Mouse (Mus musculus): ENCODE data around the gene 2410131K14Rik.

The 2410131K14Rik gene

GRCm38 (mm10) chr5:118244606-118245443 lies at the start of gene 2410131K14Rik, which contains the start of gene Rnft2:
TSS of gene 2410131K14Rik (plus strand) at chr5:118245227.
TSS of gene Rnft2 (minus strand) at chr5:118245116.
- peak; percentile 94 for DNase-seq (ENCODE audit: low read depth)

- no peak for DNase-seq (ENCODE audit: low read depth)
These were observed 47.6 kb upstream of the 2410131K14Rik start for GRCm38 (mm10) chr5:118197421-118197820.

DNA sequence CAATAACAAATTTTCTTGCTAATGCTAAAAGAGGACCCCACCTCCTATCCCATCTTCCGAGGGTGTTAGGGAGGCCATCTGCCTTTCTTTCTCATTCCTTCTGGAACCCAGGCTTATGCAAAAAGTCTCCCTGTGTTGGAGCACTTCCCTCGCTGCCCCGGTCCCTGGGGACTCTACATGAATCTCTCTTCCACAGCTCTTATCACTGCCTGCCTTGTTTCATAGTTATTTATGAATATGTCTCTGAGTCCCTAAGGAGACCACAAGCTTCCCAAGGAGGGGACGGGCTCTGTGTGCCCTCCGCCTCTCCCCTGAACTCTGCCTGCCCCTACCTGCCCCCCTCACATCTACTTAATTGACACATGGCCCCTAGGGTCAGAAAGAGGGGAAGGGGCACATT lies 45.4 kb upstream of the 2410131K14Rik start:
- no peak for DNase-seq (ENCODE audit: low read depth)

- DNase-seq (ENCODE audit: low read depth), result peak; percentile 13
These were observed 40.2 kb upstream of the 2410131K14Rik start for GRCm38 (mm10) chr5:118204675-118205440.

DNA sequence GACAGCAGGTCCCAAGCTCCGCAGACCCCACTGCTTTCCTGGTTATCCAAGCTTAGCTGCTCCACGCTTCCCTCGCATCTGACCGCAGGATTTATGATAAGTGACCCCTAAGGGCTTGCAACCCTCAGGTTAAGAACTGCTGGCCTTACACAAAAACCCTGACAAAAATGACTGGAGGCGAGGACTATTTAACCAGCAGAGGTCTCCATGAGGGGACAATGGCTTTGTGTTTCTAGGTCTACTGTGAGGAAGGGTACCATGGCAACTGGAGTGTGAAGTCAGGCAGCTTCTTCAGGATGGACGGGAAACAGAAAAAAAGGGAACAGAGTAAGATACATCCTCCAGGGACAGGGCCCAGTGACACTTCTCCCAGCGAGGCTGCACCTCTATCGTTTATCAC lies 39.2 kb upstream of the 2410131K14Rik start:
- no peak for DNase-seq (ENCODE audit: low read depth)

DNA sequence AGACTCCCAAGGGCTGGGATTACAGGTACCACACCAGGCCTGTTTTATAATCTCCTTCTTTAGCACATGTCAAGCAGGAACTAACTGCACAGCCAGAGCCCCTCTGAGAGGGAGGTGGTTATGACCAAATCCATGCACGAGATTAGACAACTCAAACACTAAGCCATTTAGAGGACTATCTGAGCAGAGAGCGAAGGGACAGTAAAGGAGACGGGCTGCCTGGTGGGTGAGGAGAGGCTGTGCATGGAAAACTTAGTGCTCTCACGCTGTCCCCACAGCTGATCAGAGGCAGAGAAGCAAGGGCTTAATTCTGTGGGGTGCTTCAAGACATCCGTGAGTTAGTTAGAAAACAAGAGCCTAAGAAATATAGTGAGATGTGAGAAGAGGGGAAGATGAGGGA lies 31.0 kb upstream of the 2410131K14Rik start:
- no peak for DNase-seq (ENCODE audit: low read depth)

DNA sequence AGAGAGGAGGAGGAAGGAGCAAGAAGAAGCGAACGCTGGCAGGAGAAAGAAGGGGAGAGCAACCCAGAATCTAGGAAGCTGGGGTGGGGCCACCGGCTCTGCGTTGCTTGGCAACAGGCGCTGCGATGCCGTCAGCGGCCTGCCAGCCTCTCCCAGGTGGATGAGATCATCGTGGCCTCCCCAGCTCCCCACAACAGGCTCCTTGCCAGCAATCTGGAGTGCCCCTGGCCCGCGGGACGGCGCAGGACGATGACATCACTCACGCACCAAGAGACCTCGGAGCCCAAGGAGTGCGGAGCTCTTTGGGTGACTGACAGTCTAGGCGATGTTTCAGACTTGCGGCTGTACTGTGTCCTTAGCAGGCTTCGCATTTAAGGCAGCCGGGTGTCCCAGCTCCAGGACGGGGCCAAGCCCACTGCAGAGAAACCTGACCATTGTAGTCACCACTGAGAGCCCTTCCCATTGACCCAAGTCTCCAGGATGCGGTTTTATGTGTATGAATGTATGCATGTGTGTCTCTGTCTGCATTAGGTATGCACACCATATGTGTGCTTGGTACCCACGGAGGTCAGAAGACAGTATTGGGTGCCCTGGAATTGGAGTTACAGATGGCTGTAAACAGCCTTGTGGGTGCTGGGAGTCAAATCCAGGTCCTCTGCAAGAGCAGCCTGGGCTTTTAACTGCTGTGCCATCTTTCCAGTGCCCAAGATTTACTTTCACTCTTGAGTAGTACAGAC lies 30.4 kb upstream of the 2410131K14Rik start:
- DNase-seq (ENCODE audit: low read depth), result peak; percentile 17

- DNase-seq (ENCODE audit: low read depth), result no peak
These were observed 27.6 kb upstream of the 2410131K14Rik start for GRCm38 (mm10) chr5:118217410-118217809.

GRCm38 (mm10) chr5:118223142-118223757 lies 21.8 kb upstream of the 2410131K14Rik start:
- DNase-seq (ENCODE audit: low read depth), result no peak

DNA sequence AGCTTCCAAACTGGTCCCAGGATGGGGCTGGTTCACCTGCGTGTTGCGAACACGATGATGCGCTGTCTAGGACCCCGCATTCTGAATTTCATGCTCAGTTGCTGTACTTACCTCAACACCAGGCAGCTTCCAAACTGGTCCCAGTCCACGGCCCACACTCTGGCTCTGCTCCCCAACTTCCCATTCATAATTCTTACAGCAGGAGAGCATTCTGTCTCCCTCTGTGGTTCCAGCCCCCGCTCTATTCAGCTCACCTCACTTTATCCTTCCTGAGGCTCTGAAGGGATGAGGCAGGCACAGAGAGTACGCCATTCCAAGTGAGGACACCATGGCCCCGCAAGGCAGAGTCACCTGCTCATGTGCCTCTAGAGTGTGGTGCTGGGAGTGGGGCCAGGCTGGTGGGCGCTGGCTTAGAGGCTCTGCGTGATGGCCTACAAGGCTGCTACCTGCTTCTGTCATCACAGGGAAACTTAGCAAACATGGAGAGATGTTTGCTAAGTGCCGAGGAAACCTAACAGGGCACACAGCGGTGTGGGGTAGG lies 14.9 kb upstream of the 2410131K14Rik start:
- no peak for DNase-seq (ENCODE audit: low read depth)

DNA sequence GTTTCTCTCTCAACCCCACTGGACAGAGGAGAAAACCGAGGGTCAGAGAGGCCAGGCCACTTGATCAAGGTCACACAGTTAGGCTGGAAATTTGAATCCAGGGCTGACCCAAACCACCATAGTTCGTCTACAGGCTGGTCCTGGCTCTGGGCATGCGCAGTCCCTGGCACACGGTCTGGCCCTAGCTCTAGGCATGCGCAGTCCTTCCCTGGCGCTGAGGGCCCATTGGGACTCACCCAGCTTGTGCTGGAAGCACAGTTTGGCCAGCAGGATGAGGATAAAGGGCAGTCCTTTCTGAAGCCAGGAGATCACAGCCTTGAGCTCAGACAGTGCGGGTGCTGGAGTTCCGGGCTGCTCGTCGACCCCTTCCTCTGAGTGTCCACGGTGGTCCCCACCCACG lies 8.1 kb upstream of the 2410131K14Rik start:
- DNase-seq (ENCODE audit: low read depth), result no peak

- no peak for DNase-seq (ENCODE audit: low read depth)
These were observed 5.4 kb upstream of the 2410131K14Rik start for GRCm38 (mm10) chr5:118239671-118240070.

DNA sequence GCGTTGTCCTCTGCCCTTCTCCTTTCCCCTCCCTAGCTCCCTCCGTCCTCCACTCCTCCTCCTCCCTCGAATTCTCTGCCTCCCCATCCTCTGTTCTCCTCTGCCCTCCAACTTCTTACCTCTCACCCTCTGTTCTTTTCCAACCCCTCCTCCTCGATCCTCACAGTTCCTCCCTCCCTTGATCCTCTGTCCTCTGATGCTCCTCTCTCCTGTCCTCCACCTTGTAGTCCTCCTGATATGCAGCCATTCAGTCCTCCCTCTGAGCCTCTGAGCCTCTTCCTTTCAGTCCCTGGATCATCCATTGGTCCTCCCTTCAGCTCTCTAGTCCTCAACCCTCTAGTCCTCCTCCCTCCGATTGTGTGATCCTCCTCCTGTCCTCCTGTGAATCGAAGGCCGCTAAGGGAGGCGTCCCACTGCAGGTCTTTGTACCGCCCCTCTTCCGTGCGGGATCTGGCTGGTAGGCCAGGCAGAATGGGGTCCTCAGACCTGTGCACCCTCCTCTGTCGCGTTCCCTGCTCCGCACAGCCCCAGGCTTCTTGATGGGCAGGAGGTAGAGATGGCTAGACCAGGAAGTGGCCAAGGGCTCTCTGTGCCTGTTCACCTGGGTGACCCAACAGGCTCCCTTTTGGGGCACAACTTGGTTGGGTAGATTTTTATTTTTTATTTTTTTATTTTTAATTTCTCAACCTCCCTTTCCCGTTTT lies 730 bp downstream of the 2410131K14Rik start:
- DNase-seq (ENCODE audit: low read depth), result no peak

- DNase-seq (ENCODE audit: low read depth), result no peak
These were observed 2.4 kb downstream of the 2410131K14Rik start for GRCm38 (mm10) chr5:118247378-118247777.

DNA sequence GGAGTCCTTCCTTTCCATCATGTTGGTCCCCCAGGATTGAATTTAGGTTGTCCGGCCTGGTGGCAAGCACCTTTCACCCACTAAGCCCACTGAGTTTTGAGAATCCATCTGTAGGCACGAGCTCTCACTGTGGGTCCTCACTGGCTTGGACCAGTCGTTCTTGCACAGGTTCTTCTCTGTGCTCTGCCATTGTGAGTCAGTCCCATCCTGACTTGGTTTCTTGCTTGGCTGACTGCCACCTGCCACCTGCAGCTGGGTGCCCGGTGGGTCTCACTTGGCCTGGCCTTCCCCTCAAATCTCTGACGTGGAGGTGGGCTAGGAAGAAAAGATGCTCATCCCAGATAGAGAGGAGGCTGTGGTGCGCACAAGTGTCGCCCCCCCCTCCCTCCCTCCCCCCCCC lies 6.0 kb downstream of the 2410131K14Rik start:
- no peak for DNase-seq (ENCODE audit: low read depth)

DNA sequence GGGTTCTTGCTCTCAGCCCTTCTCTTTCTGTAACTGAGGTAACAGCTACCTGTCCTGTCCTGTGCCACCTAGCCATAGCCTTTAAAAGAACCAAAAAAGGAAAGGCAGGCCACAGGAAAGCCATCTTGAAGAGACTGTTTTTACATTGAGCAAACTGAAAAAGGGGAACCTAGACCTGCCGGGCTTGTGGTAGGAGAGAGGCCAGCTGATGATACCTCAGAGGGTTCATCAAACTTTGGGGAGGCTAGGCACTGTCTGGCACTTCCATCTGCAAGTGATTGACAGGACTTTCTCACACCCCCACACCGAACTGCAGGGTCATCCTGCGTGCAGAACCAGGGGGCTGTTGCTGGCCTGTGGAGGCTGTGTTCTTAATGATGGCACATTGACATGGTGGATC lies 8.5 kb downstream of the 2410131K14Rik start:
- DNase-seq (ENCODE audit: low read depth), result no peak

DNA sequence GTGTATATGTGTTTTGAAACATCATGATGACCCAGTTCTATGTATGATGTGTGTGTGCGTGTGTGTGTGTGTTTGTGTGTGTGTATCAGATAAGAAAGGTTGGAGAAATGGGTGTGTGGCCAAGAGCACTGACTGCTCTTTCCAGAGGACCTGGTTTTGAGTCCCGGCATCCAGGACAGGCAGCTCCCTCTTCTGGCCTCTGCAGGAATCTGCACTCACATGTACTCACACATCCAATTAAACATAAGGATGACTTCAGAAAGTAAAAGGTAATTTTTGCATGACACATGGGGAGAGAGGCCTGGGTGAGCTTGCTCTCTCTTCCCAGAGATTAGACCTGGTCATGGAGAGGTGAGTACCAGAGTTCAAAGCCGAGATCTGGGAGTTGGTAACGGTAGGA lies 12.0 kb downstream of the 2410131K14Rik start:
- DNase-seq (ENCODE audit: low read depth), result no peak

DNA sequence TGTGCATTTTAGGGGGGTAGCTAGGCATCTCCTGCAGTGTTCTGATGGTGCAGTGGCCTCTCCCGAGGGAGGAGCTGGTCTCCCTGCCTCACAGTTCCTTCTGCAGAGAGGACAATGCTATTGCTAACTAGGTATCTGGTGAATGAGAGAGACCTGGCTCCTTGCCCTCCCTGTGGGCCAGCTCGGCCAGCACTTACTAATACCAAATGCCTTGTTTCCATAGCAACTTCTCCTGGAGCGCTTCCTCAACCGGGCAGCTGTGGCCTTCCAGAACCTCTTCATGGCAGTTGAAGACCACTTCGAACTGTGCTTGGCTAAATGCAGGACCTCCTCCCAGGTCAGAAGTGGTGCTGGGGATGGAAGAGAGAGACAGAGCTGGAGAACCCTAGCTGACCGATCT lies 14.1 kb downstream of the 2410131K14Rik start:
- DNase-seq (ENCODE audit: low read depth), result no peak

DNA sequence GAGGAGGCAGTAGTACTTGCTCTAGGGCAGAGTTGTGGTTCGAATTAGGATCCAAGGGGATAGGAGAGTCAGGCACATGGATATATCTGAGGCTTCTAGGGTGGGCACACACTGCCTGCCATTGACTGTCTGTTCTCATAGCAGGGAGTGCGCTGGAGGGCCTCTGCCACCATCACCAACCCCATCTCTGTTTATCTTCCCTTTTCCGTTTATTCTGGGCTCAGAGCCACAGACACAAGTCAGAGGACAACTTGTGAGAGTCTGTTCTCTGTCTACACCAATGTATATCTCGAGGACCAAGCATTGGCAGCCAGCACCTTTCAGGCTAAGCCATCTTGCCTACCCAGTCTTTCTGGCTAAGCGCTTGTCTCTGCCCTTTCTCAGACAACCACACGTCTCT lies 14.6 kb downstream of the 2410131K14Rik start:
- DNase-seq (ENCODE audit: low read depth), result no peak

DNA sequence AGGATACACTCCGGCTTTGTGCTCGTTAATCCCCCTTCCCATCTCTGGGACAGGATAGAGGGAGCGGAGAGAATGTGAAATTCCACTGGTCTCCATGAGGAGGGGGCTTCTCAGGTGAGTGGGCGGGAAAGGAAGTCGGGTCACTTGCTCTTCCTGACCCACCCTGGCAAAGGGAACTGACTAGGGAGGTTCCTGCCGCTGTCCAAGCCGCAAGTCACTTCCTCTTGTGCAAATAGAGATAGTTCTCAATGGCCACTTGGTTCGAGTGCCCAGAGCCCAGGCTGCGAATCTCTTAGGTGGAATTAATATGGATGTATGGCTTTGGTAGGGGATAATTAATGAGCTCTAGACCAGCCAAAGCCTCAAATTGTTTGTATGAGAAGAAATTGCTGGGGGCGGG lies 15.0 kb downstream of the 2410131K14Rik start:
- no peak for DNase-seq (ENCODE audit: low read depth)

DNA sequence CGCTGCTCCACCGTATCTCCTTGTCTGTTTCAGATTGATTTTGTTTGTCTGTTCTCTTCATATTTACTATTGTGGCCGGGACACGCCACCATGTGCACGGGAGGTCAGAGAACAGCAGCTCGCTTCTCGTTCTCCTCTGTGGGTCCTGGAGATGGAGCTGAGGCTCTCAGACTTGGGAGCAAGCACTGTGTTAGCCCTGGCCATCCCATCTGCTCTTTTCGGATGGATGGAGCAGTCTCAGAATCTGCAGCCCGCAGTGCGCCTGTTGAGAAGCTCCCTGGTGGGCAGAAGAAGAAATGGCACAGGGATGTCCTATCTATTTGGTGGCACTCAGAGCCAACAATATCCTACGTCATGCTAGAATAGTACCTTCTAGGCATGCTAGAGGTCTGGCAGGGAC lies 15.6 kb downstream of the 2410131K14Rik start:
- no peak for DNase-seq (ENCODE audit: low read depth)
